Mouse (Mus musculus): ENCODE measurements around the gene Card6. TPM values are rescaled to one million over a fixed set of nuclear protein-coding genes. Genes with fewer than 3 reads are reported as not detected.

Card6 gene
- polyA plus RNA-seq, 1 experiment from 2014 or later = 1.5 TPM

DNA sequence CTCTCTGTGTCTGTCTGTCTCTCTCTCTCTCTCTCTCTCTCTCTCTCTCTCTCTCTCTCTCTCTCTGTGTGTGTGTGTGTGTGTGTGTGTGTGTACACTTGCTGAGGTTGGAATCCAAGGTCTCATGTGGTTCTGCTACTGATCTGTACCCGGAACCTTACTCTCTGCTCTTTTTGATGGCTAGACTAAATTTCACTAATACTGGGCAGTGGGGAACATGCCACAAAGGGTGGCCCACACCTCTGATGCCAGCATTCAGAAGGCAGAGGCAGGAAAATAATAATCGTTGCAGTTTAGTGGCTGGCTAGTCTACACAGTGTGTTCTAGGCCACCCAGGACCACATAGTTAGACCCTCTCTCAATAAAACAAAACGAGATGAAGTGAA is 309 bp upstream of the Card6 start:
- H3K36me3 ChIP-seq (ENCODE audit: control insufficient read depth, insufficient read depth) = no peaks in the 10 kb centered on the region
- H3K4me2 ChIP-seq (ENCODE audit: low read depth, low read length) = peak overlapping the region; percentile 51; the same call in 1 of the 2 replicates
- 32% methylated on average over 3 of the region's 3 CpGs for WGBS (ENCODE audit: insufficient replicate concordance)
- H3K27ac ChIP-seq (ENCODE audit: low read length) = no peak overlapping the region
- no peaks in the 10 kb centered on the region for H3K9me3 ChIP-seq (replicated peaks; ENCODE audit: control insufficient read depth, low read length)
- H3K27me3 ChIP-seq (ENCODE audit: control insufficient read depth, insufficient read depth, low read depth, low read length) = 0 out of 2 replicates have a peak, but pooled peaks cover 3% of the 10 kb centered on the region
- ATAC-seq (ENCODE audit: low read depth) = no peak
- H3K9ac ChIP-seq (ENCODE audit: low read depth, low read length) = no peak overlapping the region
- H3K4me1 ChIP-seq (ENCODE audit: control insufficient read depth, low read depth, low read length) = peaks cover 18% of the 10 kb centered on the region
- H3K4me3 ChIP-seq (ENCODE audit: low read depth, low read length) = peak overlapping the region; percentile 55

DNA sequence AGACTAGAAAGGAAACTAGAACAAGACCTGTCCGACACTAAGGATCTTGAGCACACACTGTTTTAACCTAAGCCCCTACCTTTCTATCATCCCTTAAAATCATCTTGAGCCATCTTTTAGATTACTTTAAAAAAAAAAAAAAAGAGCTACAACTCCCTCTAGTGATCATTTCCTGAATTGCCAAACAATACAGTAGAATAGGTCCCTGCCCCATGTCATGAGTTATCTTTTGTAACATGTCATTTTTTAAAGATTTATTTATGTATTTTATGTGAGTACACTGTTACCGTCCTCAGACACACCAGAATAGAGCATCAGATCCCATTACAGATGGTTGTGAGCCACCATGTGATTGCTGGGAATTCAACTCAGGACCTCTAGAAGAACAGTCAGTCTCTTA is 2.0 kb downstream of the Card6 start:
- no peak overlapping the region for H3K4me2 ChIP-seq (ENCODE audit: low read depth, low read length)
- peaks cover 3% of the 10 kb centered on the region for H3K4me1 ChIP-seq (ENCODE audit: control insufficient read depth, low read depth, low read length)
- no peak for ATAC-seq (ENCODE audit: low read depth)
- WGBS (ENCODE audit: insufficient replicate concordance) = 33% methylated on average over 2 of the region's 2 CpGs
- H3K36me3 ChIP-seq (ENCODE audit: control insufficient read depth, insufficient read depth) = no peaks in the 10 kb centered on the region
- no peak overlapping the region for H3K9ac ChIP-seq (ENCODE audit: low read depth, low read length)
- H3K4me3 ChIP-seq (ENCODE audit: low read depth, low read length) = no peak overlapping the region
- H3K27me3 ChIP-seq (ENCODE audit: control insufficient read depth, insufficient read depth, low read depth, low read length) = 0 out of 2 replicates have a peak, but pooled peaks cover 3% of the 10 kb centered on the region
- H3K9me3 ChIP-seq (replicated peaks; ENCODE audit: control insufficient read depth, low read length) = no peaks in the 10 kb centered on the region
- H3K27ac ChIP-seq (ENCODE audit: low read length) = no peak overlapping the region

DNA sequence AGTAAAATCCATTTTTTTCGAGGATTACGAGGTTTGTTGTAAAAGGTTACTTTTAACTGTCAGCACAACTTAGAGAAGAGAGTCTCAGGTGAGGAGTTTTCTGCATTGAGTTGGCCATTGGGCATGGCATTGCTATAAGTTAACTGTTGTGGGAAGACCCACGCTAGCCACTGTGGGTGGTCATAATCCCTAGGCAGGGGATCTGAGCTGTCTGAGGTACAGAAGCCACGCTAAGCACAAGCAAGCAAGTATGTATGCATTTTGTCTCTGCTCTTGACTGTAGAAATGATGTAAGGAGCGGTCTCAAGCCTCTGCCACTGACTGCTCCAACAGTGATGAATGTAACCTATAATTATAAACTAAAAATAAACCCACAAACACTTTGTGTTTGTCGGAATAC is 2.4 kb downstream of the Card6 start:
- Histone ChIP-seq H3K27me3 (ENCODE audit: control insufficient read depth, insufficient read depth, low read depth, low read length) (0 out of 2 replicates have a peak, but pooled peaks cover 3% of the 10 kb centered on the region), H3K4me2 (ENCODE audit: low read depth, low read length) (no peak overlapping the region), H3K9me3 (replicated peaks; ENCODE audit: control insufficient read depth, low read length) (no peaks in the 10 kb centered on the region), H3K36me3 (ENCODE audit: control insufficient read depth, insufficient read depth) (no peaks in the 10 kb centered on the region), H3K4me3 (ENCODE audit: low read depth, low read length) (no peak overlapping the region), H3K4me1 (ENCODE audit: control insufficient read depth, low read depth, low read length) (peaks cover 3% of the 10 kb centered on the region), H3K27ac (ENCODE audit: low read length) (no peak overlapping the region), H3K9ac (ENCODE audit: low read depth, low read length) (no peak overlapping the region)
- no peak for ATAC-seq (ENCODE audit: low read depth)
- 68% methylated on average over 6 of the region's 6 CpGs for WGBS (ENCODE audit: insufficient replicate concordance)

DNA sequence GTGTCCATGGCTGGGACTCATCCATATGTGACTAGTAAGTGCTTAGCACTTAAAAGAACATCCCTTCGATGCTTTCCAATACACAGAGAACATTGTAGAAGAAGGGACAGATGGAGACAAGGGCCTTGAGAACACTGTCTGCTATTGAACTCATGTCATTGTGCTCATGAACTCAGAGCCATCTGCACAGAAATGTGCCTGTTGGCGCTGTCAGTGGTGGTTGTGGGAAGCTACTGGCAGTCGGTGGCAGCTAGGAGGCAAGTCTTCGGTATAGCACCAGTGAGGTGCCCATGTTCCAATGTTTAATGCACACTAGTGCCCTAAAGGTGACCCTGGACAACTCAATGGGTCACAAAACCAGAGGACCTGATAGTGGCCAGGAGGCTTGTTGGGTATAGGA is 6.0 kb downstream of the Card6 start:
- peaks cover 6% of the 10 kb centered on the region; the same call in 1 of the 2 replicates for H3K4me1 ChIP-seq (ENCODE audit: control insufficient read depth, low read depth, low read length)
- no peak overlapping the region for H3K4me2 ChIP-seq (ENCODE audit: low read depth, low read length)
- H3K9ac ChIP-seq (ENCODE audit: low read depth, low read length) = no peak overlapping the region
- H3K27me3 ChIP-seq (ENCODE audit: control insufficient read depth, insufficient read depth, low read depth, low read length) = no peaks in the 10 kb centered on the region
- no peak overlapping the region for H3K27ac ChIP-seq (ENCODE audit: low read length)
- no peaks in the 10 kb centered on the region for H3K36me3 ChIP-seq (ENCODE audit: control insufficient read depth, insufficient read depth)
- no peaks in the 10 kb centered on the region for H3K9me3 ChIP-seq (replicated peaks; ENCODE audit: control insufficient read depth, low read length)
- no peak overlapping the region for H3K4me3 ChIP-seq (ENCODE audit: low read depth, low read length)
- no peak for ATAC-seq (ENCODE audit: low read depth)
- 77% methylated on average over 4 of the region's 4 CpGs for WGBS (ENCODE audit: insufficient replicate concordance)

DNA sequence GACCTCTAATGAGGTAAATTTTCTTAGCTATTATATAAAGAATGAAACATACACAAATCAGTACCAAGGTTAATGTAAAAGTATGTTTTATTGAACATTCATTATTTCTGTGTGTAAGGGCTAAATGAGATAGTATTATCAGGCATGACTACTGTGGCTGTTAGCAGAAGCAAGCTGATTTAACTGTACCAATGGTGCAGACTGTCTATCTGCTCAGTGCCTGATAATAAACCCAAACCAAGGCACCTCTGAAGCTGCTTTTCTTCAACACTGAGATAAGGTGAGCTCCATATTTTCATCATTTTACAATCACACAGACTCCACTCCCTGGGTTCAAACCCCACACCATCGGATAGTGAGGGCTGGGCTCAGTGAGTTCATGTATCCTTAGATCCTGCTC is 11.0 kb downstream of the Card6 start:
- no peaks in the 10 kb centered on the region for H3K36me3 ChIP-seq (ENCODE audit: control insufficient read depth, insufficient read depth)
- peak; percentile 72 for ATAC-seq (ENCODE audit: low read depth)
- no peak overlapping the region for H3K4me3 ChIP-seq (ENCODE audit: low read depth, low read length)
- no peak overlapping the region for H3K9ac ChIP-seq (ENCODE audit: low read depth, low read length)
- H3K4me2 ChIP-seq (ENCODE audit: low read depth, low read length) = no peak overlapping the region
- 14% methylated on average over 1 of the region's 1 CpGs for WGBS (ENCODE audit: insufficient replicate concordance)
- no peak overlapping the region for H3K27ac ChIP-seq (ENCODE audit: low read length)
- H3K27me3 ChIP-seq (ENCODE audit: control insufficient read depth, insufficient read depth, low read depth, low read length) = no peaks in the 10 kb centered on the region
- peaks cover 6% of the 10 kb centered on the region; the same call in 1 of the 2 replicates for H3K4me1 ChIP-seq (ENCODE audit: control insufficient read depth, low read depth, low read length)
- H3K9me3 ChIP-seq (replicated peaks; ENCODE audit: control insufficient read depth, low read length) = no peaks in the 10 kb centered on the region

DNA sequence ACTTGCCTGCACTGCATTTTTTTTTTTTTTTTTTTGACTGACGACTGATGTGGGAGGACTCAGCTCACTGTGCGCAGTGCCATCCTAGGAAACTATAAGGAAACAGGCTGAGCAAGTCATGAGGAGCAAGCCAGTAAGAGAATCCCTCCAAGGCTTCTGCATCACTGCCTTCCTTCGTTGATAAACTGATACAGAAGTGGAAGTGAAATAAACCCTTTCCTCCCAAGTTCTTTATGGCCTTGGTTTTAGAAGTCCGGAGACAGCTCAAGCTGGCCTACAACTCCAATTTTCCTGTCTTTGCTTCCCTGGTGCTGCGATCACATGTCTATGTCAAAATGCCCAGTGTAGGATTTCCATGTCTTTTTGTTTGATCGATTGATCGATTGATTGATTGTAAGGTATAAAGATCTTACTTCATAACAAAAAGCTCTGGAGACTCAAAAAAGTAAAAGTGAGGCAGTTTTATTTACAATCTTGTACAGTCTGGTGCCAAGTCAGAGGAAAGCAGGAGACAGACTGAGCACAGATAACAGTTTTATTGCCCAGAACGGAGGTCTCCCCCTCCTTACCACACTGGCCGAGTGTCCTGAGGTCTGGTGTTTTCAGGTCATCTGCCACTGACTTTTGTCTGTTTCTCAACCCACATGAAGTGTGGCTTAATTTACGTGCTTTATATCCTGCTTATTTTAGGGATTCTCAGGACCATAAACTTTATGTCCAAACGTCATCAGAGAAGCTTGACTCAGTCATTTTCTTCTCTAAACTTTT is 12.6 kb downstream of the Card6 start:
- H3K4me1 ChIP-seq (ENCODE audit: control insufficient read depth, low read depth, low read length) = peaks cover 6% of the 10 kb centered on the region; the same call in 1 of the 2 replicates
- 61% methylated on average over 11 of the region's 11 CpGs for WGBS (ENCODE audit: insufficient replicate concordance)
- H3K9ac ChIP-seq (ENCODE audit: low read depth, low read length) = no peak overlapping the region
- ATAC-seq (ENCODE audit: low read depth) = no peak
- H3K27ac ChIP-seq (ENCODE audit: low read length) = no peak overlapping the region
- no peak overlapping the region for H3K4me2 ChIP-seq (ENCODE audit: low read depth, low read length)
- H3K27me3 ChIP-seq (ENCODE audit: control insufficient read depth, insufficient read depth, low read depth, low read length) = no peaks in the 10 kb centered on the region
- no peaks in the 10 kb centered on the region for H3K36me3 ChIP-seq (ENCODE audit: control insufficient read depth, insufficient read depth)
- H3K9me3 ChIP-seq (replicated peaks; ENCODE audit: control insufficient read depth, low read length) = no peaks in the 10 kb centered on the region
- no peak overlapping the region for H3K4me3 ChIP-seq (ENCODE audit: low read depth, low read length)

DNA sequence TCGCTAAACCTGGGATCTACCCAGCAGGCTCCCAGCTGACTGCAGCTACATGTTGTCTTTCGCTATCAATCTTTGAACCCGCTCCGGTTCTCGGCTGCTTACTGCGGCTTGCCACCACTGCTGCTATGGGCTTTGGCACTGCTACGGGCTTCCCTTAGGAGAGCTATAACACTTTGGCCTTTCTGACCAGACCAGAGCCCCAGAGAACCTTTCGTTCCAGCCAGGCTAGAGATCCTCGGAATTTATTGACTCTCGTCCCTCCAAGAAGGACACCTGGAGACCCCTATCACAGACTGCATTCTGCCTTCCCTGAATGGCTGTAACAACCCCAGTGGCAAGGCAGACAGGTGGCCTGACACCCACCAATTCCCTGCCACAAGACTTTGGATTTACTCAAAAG is 18.2 kb downstream of the Card6 start:
- Histone ChIP-seq H3K4me3 (ENCODE audit: low read depth, low read length) (no peak overlapping the region), H3K4me1 (ENCODE audit: control insufficient read depth, low read depth, low read length) (no peaks in the 10 kb centered on the region), H3K9me3 (replicated peaks; ENCODE audit: control insufficient read depth, low read length) (no peaks in the 10 kb centered on the region), H3K36me3 (ENCODE audit: control insufficient read depth, insufficient read depth) (no peaks in the 10 kb centered on the region), H3K27ac (ENCODE audit: low read length) (no peak overlapping the region), H3K9ac (ENCODE audit: low read depth, low read length) (no peak overlapping the region), H3K4me2 (ENCODE audit: low read depth, low read length) (no peak overlapping the region), H3K27me3 (ENCODE audit: control insufficient read depth, insufficient read depth, low read depth, low read length) (no peaks in the 10 kb centered on the region)
- 77% methylated on average over 10 of the region's 10 CpGs for WGBS (ENCODE audit: insufficient replicate concordance)
- no peak for ATAC-seq (ENCODE audit: low read depth)

DNA sequence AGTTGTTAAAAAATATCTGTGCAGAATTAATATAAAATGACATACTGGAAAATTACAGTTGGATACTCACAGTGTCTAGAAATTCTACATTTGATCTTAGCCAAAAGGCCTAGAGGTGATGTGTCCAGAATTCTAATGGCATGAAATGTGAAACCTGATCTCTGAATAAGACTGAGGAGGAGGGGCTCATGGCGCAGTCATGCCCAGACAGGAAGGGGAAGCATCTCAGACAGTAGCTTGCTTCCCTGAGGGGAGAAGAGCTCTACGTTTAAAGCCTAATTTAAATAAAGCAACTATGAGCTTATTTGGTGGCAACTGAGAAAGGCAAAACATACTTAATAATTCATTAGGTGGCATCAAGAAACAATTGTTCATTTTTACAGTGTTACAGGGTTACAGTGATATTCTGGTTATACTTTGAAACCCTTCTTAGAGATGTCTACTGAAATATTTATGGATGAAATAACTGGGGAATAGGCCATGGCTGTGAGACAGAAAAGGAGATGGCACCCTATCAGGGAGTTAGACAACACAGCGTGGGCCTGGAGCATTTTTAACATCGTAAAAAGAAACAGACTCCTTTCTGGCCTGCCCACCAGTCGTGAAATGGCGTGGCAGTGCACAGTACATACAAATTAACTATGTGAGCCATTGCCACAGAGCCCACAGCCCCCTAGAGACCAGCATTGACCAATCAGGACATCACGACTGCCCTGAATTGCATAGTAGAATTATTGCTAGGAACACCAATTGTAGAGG is 19.3 kb downstream of the Card6 start:
- no peak overlapping the region for H3K4me2 ChIP-seq (ENCODE audit: low read depth, low read length)
- H3K9me3 ChIP-seq (replicated peaks; ENCODE audit: control insufficient read depth, low read length) = no peaks in the 10 kb centered on the region
- no peak overlapping the region for H3K27ac ChIP-seq (ENCODE audit: low read length)
- H3K4me1 ChIP-seq (ENCODE audit: control insufficient read depth, low read depth, low read length) = no peaks in the 10 kb centered on the region
- H3K27me3 ChIP-seq (ENCODE audit: control insufficient read depth, insufficient read depth, low read depth, low read length) = no peaks in the 10 kb centered on the region
- WGBS (ENCODE audit: insufficient replicate concordance) = 57% methylated on average over 7 of the region's 7 CpGs
- ATAC-seq (ENCODE audit: low read depth) = no peak
- no peak overlapping the region for H3K4me3 ChIP-seq (ENCODE audit: low read depth, low read length)
- H3K9ac ChIP-seq (ENCODE audit: low read depth, low read length) = no peak overlapping the region
- no peaks in the 10 kb centered on the region for H3K36me3 ChIP-seq (ENCODE audit: control insufficient read depth, insufficient read depth)

DNA sequence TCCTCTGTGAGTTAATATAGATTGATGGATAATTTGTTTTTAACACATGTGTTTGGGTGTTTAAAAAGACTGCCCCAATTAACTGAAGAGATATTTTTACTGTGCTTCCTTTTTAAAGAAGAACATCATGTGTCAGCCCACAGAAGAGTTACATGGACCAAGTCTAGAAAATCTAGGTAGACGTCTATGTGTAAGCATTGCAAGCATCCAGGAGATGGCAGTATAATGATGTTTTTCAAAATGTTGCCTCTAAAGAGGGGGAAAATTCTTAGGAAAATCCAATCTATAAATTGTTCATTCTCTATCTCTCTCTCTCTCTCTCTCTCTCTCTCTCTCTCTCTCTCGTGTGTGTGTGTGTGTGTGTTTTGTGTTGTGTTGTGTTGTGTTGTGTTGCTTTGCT is 22.2 kb downstream of the Card6 start:
- no peak for ATAC-seq (ENCODE audit: low read depth)

More for the DNA sequence above, 22.2 kb downstream of the Card6 start:
- no peak overlapping the region for H3K4me3 ChIP-seq (ENCODE audit: low read depth, low read length)
- H3K36me3 ChIP-seq (ENCODE audit: control insufficient read depth, insufficient read depth) = no peaks in the 10 kb centered on the region
- no peak overlapping the region for H3K4me2 ChIP-seq (ENCODE audit: low read depth, low read length)
- no peaks in the 10 kb centered on the region for H3K4me1 ChIP-seq (ENCODE audit: control insufficient read depth, low read depth, low read length)
- WGBS (ENCODE audit: insufficient replicate concordance) = 4% methylated on average over 2 of the region's 2 CpGs
- H3K27ac ChIP-seq (ENCODE audit: low read length) = no peak overlapping the region
- H3K9me3 ChIP-seq (replicated peaks; ENCODE audit: control insufficient read depth, low read length) = no peaks in the 10 kb centered on the region
- H3K9ac ChIP-seq (ENCODE audit: low read depth, low read length) = no peak overlapping the region
- H3K27me3 ChIP-seq (ENCODE audit: control insufficient read depth, insufficient read depth, low read depth, low read length) = no peaks in the 10 kb centered on the region
